Mouse (Mus musculus) kidney, adult 2 months (tissue): ENCODE data around the gene Atrnl1. TPM values are rescaled to one million over a fixed set of nuclear protein-coding genes. Genes with fewer than 3 reads are reported as not detected.

Source experiments
- DNase-seq: peaks from one replicate; pipeline ENCODE4 v3.0.0; 2021
- H3K27ac ChIP-seq: fragments of 200-500 bp; 2 replicates; pipeline ENCODE4 v1.5.1; 2012; ENCODE audit warnings: low read depth, low read length, control low read depth, inconsistent platforms; ENCODE audit not compliant: insufficient read depth
- H3K27me3 ChIP-seq: fragments of 200-500 bp; replicated peaks from 2 replicates; pipeline ENCODE4 v1.6.1; 2012; ENCODE audit warnings: mild to moderate bottlenecking, moderate library complexity, low read length, inconsistent platforms; ENCODE audit not compliant: control insufficient read depth, insufficient read depth
- H3K36me3 ChIP-seq: fragments of 200-500 bp; 2 replicates; pipeline ENCODE4 v1.6.1; 2012; ENCODE audit warnings: mild to moderate bottlenecking, moderate library complexity, low read length, inconsistent platforms; ENCODE audit not compliant: control insufficient read depth, insufficient read depth
- H3K4me1 ChIP-seq: fragments of 200-500 bp; 2 replicates; pipeline ENCODE4 v1.6.1; 2011; ENCODE audit warnings: low read length; ENCODE audit not compliant: control insufficient read depth, insufficient read depth
- H3K4me3 ChIP-seq: fragments of 200-500 bp; 2 replicates; pipeline ENCODE4 v1.5.1; 2011; ENCODE audit warnings: mild to moderate bottlenecking, low read depth, low read length, control low read depth; ENCODE audit not compliant: insufficient read depth
- CTCF ChIP-seq: fragments of 200-500 bp; conservative IDR thresholded peaks from 2 replicates; pipeline ENCODE4 v1.5.1; 2011; ENCODE audit warnings: low read depth, mild to moderate bottlenecking, control low read depth, low read length, moderate library complexity, mixed read lengths; ENCODE audit not compliant: insufficient read depth, insufficient read length
- POLR2A ChIP-seq: fragments of 200-500 bp; IDR thresholded peaks from one replicate; pipeline ENCODE4 v1.6.1; 2011; ENCODE audit warnings: low read depth, low read length, control low read depth
- WGBS: fragments of 180-500 bp; shearing (Covaris S2); methylation state at CpG from one replicate; pipeline ENCODE4 v1.1.7; 2018; 5-methylcytosine and 5-hydroxymethylcytosine counted together
- polyA plus RNA-seq: library from polyadenylated mRNA; depleted of rRNA; stranded (reverse); fragments of >200 nt; gene quantifications from 2 replicates; pipeline ENCODE4 v1.2.3, GENCODE M21; 2012

Atrnl1 gene
- polyA plus RNA-seq, 1 experiment = 13.4 TPM

DNA sequence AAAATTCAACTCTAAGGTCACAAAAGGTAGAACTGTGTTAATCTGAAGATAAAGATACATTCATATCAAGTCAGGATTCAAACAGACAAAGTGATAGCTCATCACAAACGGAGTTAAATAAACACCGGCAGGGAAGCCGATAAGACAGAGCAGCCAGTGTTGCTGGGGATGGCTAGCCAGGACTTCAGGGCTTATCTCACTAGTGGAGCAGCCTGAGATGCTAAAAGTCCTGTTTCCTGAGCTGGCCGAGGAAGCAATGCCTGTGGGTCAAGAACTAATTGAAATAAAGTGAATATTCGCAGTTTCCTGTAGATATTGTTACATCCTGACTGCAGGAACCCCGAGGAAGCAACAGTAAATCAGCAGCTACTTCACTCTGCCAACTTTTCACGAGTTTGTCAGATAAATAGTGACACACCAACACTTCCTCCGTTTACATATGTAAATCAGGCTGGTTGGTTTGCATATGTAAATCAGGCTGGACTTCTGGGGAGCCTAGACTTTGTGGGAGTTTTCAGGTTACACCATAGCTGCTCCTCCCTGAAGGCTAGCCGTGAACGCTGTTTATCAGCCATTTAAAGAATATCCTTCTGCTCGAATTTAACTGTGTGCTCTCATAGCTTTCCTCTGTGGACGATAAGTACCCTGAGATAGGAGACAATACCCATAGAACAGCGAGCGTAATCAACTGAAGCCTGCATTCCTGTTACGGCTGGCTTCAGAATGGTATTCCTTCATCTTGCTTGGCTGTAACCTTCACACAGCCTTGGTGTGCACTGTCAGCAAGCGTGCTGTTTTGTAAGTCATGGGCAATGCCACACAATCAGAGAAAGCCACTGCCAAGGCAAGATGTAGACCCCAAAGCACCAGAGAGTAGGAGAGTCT, 453.5 kb downstream of the Atrnl1 start:
- no peaks in the 10 kb centered on the region for H3K27me3 ChIP-seq
- H3K27ac ChIP-seq = no peak overlapping the region
- TF ChIP-seq POLR2A (no peak), CTCF (no peak)
- H3K4me3 ChIP-seq = no peak overlapping the region
- peak; percentile 10 for DNase-seq
- H3K36me3 ChIP-seq = no peaks in the 10 kb centered on the region
- H3K4me1 ChIP-seq = no peaks in the 10 kb centered on the region; the same call in 1 of the 2 replicates
- 46% methylated on average over 16 of the region's 16 CpGs for WGBS

DNA sequence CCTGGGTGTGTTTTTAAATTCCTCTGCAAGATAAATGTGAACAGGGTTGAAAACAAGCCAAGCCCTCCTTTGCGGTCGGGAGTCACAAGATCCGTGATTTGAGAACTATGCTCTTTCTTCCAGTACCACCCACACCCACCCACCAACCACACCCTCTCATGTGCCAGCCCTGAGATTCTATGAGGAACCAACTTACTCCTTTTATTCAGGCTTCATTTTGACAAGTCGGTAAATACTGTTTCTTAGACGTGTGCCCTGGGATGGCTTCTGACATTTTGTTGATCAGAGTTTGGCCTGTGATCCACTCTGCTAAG, 454.1 kb downstream of the Atrnl1 start:
- H3K4me1 ChIP-seq = no peaks in the 10 kb centered on the region; the same call in 1 of the 2 replicates
- no peak for TF ChIP-seq CTCF
- TF ChIP-seq POLR2A = no peak
- H3K4me3 ChIP-seq = no peak overlapping the region
- no peak overlapping the region for H3K27ac ChIP-seq
- WGBS = 65% methylated on average over 5 of the region's 5 CpGs
- no peaks in the 10 kb centered on the region for H3K27me3 ChIP-seq
- H3K36me3 ChIP-seq = no peaks in the 10 kb centered on the region
- DNase-seq = no peak

DNA sequence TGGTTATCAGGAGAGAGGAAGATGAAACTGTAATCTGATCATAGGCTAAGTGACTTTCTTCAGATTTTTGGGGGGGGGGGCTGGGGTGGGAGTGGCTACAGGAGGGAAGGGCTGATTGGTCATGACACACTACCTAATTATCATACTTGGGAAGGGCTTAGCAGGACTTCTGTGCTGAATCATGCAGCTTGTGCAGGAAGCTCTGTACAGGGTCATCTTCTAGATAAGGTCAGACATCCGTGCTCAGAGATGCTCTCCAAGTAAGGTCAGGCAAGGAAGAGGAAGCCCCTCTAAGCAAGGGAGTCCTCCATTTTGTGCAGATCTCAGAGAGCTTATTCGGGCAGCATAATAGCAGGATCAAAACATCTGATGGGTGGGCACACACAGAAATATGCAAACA, 454.7 kb downstream of the Atrnl1 start:
- Histone ChIP-seq H3K4me1 (no peaks in the 10 kb centered on the region; the same call in 1 of the 2 replicates), H3K27ac (no peak overlapping the region), H3K36me3 (no peaks in the 10 kb centered on the region), H3K4me3 (no peak overlapping the region), H3K27me3 (no peaks in the 10 kb centered on the region)
- no peak for DNase-seq
- 81% methylated on average over 2 of the region's 2 CpGs for WGBS
- TF ChIP-seq POLR2A = no peak
- no peak for TF ChIP-seq CTCF

DNA sequence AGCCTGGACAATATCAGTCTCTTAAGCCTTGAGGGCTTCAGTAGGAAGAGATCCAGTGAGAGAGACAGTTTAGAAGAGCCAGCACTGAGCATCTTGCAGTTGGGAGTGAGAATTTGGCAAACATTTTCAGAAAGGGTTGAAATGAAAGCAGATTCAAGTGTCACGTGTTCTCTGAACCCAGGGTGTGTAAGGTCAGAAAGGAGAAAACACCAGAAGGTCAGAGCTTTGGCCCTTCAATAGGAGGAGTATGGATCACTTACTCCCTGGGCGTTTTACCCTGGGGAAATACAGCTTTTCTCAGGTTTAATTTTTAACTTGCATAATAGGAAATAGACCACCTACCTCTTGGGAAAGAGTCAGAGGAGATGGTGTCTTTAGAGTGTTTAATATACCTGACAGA, 457.3 kb downstream of the Atrnl1 start:
- Histone ChIP-seq H3K27ac (no peak overlapping the region), H3K4me3 (no peak overlapping the region), H3K36me3 (no peaks in the 10 kb centered on the region), H3K4me1 (no peaks in the 10 kb centered on the region; the same call in 1 of the 2 replicates), H3K27me3 (no peaks in the 10 kb centered on the region)
- TF ChIP-seq POLR2A (no peak), CTCF (no peak)
- peak; percentile 5 for DNase-seq
- 43% methylated on average over 2 of the region's 2 CpGs for WGBS

DNA sequence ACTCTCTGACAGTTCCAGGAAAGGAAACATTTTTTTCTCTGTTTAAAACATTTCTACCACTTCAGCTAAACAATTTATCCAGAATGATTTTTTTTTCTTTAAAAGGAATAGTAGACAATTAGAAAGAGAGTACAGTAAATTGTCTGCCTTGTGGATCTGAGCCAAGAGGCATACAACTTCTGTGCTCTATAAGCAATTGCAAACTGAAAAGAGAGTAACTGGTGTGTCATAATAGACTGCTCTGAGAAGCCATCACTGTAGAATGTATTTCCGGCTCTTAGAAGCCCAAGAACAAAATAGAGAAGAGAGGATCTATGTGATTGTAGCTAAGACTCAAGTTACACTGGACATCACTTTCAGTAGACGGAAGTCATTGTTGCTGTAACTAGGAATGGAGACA, 458.1 kb downstream of the Atrnl1 start:
- Histone ChIP-seq H3K4me1 (no peaks in the 10 kb centered on the region; the same call in 1 of the 2 replicates), H3K4me3 (no peak overlapping the region), H3K27ac (no peak overlapping the region), H3K27me3 (no peaks in the 10 kb centered on the region), H3K36me3 (no peaks in the 10 kb centered on the region)
- no peak for TF ChIP-seq POLR2A
- no peak for TF ChIP-seq CTCF
- WGBS = 92% methylated on average over 2 of the region's 2 CpGs
- no peak for DNase-seq

GRCm38 (mm10) chr19:58072404-58072803, 461.6 kb downstream of the Atrnl1 start:
- 61% methylated on average over 5 of the region's 5 CpGs for WGBS
- TF ChIP-seq CTCF (peak; percentile 33), POLR2A (no peak)
- Histone ChIP-seq H3K27me3 (no peaks in the 10 kb centered on the region), H3K27ac (no peak overlapping the region), H3K36me3 (no peaks in the 10 kb centered on the region), H3K4me1 (no peaks in the 10 kb centered on the region; the same call in 1 of the 2 replicates), H3K4me3 (no peak overlapping the region)
- DNase-seq = no peak

DNA sequence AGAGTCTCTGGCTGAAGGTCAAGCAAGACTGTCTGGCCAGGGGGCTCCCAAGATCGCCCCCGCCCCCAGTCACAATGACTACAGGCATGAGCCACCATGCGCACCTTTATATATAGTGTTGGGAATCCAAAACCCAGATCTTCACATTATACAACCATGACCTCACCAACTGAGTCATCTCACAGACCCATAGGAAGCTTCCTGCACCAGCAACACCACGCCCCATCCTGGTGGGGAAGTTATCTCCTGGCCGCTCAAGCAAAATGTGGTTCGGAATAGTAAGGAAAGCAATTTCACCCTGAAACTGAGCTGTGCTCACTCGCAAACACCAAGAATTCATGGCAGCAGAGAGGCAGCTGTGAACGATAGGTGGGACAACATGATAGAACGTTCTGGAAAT, 462.0 kb downstream of the Atrnl1 start:
- Histone ChIP-seq H3K36me3 (no peaks in the 10 kb centered on the region), H3K4me3 (no peak overlapping the region), H3K27me3 (no peaks in the 10 kb centered on the region), H3K27ac (no peak overlapping the region), H3K4me1 (no peaks in the 10 kb centered on the region; the same call in 1 of the 2 replicates)
- TF ChIP-seq CTCF (no peak), POLR2A (no peak)
- WGBS = 91% methylated on average over 9 of the region's 9 CpGs
- DNase-seq = no peak
